Mouse (Mus musculus): ENCODE results near the gene Map3k20.

DNA sequence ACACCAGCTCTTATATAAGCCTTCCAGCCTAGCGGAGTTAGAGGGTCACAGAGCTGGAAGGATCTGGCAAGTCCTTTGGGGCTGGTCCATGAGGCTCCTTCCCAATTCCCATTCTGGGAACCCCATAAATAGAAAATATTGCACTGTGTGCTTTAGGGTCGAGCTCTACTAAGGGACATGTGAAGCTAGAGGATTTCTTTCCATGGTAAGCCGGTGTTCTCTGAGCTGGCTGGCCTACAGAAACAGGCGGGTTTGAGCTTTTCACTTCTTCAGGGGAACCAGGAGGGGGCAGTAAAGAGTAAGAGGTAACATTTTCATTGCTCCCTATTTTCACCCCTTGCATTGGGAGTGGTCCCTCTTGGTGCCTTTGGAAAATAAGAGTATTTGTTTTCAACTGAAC lies 13.0 kb downstream of the Map3k20 start:
- TF ChIP-seq CTCF (IDR thresholded peaks at IDR 0.05; ENCODE audit: control insufficient read depth, insufficient read depth, low read length) (peak; percentile 40), POLR2A (IDR thresholded peaks at IDR 0.05; ENCODE audit: borderline replicate concordance, control insufficient read depth, low read depth, low read length) (no peak)

Measured in bone marrow, adult 2 months (tissue).